Mouse (Mus musculus): ENCODE data around the gene Oas1h.
"Not testable (repeated sequence)": the region's sequence is repeated elsewhere in the genome, so short reads cannot be mapped to it uniquely, and the experiment has no call there.

- TF ChIP-seq CTCF (IDR thresholded peaks at IDR 0.05; ENCODE audit: insufficient read depth, low read length); POLR2A (IDR thresholded peaks at IDR 0.05; ENCODE audit: borderline replicate concordance, extremely low read depth, low read depth, low read length): not testable (repeated sequence)
Measured at GRCm38 (mm10) chr5:120888294-120888815, 27.1 kb downstream of the Oas1h start.
